Mouse (Mus musculus): ENCODE results near the gene Sgca.
"Not testable (repeated sequence)": the region's sequence is repeated elsewhere in the genome, so short reads cannot be mapped to it uniquely, and the experiment has no call there.

Sgca gene

DNA sequence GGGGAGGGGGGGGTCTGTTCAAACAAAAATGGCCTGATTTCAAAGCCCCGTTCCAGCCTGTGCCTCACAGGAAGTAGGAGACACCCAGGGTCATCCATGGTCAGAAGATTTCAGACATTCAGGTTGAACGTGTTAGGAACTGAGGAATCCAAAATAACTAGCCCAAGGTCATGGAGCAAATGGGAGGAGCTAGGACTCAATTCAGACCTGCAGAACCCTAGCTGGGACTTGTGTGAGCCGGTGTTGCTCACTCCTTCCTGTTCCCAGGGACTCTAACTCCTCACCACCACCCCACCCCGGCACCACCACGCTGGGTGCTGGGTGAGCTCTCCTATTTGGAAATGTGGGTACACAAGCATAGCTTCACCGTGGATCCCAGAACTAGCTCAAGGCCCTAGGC, 11.2 kb upstream of the Sgca start:
- DNase-seq (ENCODE audit: low spot score in 2 of 2): no peak

- no peak for DNase-seq (ENCODE audit: low spot score in 2 of 2)
Observed at GRCm38 (mm10) chr11:94986435-94986834, 10.3 kb upstream of the Sgca start.

DNA sequence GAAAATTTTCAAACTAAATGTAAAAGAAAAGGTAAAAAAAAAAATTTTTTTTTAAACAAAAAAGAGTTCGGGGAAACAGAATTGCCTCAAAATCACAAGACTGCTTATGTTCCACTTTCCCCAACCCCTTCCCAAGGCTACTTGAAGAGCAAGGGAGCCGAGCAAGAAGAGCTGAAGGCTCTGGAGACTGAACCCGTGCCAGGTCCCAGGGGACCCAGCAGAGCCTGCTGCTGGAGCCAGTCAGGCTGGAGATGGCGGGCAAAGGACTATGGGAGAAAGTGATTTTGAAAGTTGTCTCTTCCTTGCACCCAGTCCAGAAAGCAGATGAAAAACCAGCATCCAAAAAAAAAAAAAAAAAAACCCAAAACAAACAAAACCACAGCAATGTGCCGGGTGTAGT, 9.7 kb upstream of the Sgca start:
- no peak for DNase-seq (ENCODE audit: low spot score in 2 of 2)

DNA sequence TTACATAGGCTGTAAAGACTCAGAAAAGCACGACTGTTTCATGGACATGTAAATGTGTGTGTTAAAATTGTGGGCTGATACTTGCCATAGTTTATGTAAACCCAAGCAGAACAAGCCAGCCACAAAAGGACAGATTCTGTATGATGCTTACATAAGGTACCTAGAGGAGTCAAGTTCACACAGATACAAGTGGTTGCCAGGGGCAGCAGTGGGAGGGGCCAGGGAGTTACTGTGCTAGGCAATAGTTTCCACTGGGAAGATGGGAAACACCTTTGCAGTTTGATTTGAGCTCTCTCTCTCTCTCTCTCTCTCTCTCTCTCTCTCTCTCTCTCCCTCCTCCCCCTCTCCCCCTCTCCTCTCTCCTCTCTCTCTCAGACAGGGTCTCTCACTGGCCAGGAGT, 9.0 kb upstream of the Sgca start:
- no peak for DNase-seq (ENCODE audit: low spot score in 2 of 2)

- DNase-seq (ENCODE audit: low spot score in 2 of 2): no peak
Observed at GRCm38 (mm10) chr11:94979462-94980179, 3.5 kb upstream of the Sgca start.

- peak; percentile 94 to 97 for DNase-seq (ENCODE audit: low spot score in 2 of 2)
Observed at GRCm38 (mm10) chr11:94978947-94979346, 2.8 kb upstream of the Sgca start.

DNA sequence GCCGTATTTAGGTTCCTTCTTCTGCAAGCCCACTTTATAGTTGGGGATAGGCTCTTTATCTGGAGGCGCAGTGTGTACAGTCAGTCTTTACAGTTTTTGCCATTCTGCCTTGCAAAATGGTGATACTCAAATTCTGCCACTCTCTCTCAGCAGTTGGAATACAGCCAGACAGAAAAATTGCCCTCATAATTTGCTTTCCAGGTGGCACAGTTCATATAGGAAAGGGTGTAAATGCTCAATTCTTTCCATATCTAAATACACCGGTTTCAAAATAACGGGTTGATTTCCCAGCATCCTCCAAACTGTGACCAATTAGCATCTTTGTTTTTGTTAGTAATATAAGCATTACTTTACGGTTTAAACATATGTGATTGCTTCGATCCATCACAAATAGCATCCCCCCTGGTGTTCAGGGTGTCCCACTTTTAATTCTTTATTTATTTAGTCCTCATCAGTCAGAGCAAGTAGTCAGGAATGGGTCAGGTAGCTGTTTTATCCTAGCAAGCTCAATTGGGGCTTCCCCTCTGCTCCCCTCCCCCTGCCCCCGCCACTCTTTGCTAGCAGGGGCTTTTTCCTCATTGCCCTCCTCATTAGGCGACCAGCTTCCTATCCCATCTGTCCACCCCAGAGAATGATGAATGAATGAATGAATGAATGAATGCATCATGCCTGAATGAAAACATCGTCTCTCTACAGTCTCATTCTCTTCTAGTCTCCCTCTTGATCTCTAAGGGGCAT, 2.2 kb upstream of the Sgca start:
- DNase-seq (ENCODE audit: low spot score in 2 of 2): no peak

DNA sequence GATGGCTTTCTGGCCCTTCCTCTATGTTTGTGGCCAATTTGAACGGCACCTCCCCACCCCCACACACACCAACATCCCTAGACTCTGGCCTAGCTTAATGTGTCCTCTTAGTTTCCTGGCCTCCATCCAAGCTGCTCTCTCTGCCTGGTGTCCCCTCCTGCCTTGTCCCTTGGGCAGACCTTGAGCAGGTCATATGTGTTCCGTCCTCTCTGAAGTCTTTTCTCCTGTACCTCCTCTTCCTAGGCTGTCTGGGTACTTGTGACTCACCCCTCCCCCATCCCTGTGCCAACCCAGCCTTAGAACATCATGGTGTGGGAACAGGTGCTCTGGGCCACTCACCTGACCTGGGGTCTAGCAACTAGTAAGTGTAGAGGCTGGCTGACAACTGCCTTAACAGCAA, 1.2 kb downstream of the Sgca start:
- peak in 1 of 2 experiments; percentile 64 for DNase-seq (ENCODE audit: low spot score in 2 of 2)

DNA sequence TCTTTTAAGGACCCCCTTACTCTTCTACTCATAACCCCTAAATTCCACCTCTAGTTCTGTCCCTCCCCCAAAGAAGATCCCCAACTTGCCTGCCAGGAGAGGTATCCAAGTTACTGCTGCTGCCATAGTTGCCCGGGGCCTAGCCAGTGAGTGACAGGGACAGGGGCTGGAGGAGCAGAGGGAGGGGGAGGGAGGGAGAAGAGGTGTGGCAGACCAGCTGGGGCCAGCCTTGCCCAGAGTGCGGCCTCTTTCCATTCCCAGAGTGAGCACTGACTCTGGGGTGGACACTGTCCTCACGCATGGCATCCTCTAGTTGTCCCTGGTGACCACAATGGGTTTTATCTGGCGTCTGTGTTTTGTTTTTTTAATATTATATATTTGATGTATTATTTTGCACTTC, 2.8 kb downstream of the Sgca start:
- DNase-seq (ENCODE audit: low spot score in 2 of 2): no peak

GRCm38 (mm10) chr11:94972887-94973286, 3.2 kb downstream of the Sgca start:
- no peak for DNase-seq (ENCODE audit: low spot score in 2 of 2)

DNA sequence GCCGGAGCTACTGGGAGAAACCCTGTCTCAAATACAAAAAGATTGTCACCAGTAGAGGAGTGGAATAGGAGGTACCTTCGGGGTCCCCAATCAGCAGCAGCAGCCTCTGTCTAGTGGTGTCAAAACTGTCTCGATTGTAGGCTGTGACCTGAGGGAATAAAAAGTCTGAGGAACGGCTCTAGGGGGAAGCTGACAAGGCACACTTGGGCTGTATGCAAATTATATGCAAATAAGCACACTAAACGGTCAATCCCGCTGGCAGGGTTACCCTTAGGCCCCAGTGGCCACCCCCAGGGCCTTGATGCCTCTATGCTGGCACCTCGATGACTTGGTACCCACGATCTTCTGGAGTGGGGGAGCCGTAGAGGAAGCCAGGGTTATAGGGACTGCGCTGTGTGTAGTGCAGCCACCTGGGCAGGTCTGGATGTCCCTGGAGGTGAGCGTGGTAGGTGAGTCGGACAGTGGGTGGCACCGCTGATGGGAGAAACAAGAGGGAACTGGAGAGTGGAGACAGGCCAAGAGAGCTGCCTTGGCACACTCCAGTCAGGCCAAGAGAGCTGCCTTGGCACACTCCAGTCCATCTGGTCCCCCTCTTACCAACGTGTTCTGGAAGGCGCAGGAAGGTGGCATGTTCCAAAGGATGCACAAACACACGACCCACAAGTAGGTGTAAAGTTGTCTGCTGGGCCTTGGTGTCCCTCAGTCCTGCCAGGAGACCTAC, 4.1 kb downstream of the Sgca start:
- DNase-seq (ENCODE audit: low spot score in 2 of 2): no peak

DNA sequence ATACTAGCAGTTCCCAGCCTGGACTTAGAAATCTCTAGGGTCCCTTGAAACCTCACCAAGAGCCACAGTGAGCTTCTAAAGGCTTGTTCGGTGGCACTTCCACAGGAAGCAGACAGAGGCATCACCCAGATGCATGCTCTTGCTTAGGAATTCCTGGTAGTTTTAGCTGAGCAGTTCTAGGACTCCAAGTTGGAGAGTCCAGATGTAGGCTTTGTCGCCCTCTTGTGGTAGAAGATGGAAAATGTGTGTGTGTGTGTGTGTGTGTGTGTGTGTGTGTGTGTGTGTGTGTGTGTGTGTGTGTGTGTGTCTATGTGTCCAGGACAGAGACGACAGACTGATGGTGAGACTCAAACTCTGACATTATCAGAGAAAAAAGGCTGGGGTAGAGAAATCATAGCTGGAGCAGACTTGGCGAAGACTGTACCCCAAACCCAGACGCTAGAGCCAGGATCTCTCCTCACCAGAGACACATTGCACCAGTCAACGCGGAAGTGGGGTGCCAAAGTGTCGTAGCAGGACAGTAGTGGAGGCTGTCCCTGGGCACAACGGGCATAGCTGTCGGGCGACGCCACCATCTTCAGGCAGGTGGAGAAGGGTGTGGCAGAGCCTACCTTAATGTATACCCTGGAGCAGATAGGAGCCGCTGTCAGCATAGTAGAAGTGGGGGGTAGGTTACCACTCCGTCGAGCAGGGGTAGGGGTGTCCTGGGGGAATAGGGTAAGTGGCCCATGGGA, 5.8 kb downstream of the Sgca start:
- DNase-seq (ENCODE audit: low spot score in 2 of 2): peak in 1 of 2 experiments; percentile 66

DNA sequence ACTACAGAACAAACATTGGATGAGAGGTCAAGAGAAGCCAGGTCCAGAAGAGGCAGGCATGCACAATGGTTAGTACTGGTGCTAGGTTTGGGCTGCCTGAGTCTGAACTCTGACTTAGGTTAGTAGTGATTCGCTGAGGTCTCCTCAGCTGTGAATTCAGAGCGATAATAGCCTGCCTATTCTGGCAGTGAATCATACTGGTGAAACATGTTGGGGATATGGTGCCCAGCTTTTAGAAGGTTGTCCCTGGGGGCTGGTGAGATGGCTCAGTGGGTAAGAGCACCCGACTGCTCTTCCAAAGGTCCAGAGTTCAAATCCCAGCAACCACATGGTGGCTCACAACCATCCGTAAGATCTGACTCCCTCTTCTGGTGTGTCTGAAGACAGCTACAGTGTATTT, 6.4 kb downstream of the Sgca start:
- not testable (repeated sequence) for DNase-seq (ENCODE audit: low spot score in 2 of 2)

GRCm38 (mm10) chr11:94968187-94968586, 7.9 kb downstream of the Sgca start:
- DNase-seq (ENCODE audit: low spot score in 2 of 2): no peak

DNA sequence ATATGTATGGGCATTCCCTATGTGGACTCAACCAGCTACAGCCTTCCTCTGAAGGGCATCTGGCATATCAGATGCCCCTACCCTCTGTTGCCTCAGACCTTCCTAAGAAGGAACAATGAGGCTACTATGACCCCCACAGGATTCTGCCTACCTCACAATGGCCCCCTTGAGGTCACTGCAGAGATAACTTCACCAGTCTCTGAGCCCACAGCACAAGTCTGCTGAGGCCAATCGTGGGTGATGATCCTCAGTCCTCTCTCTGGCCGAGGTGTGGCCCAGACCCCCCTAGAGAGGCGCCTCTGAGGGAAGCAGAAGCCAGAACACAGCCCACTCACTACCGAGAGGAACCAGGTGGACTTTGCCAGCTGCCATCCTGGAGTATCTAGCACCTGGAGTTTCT, 8.7 kb downstream of the Sgca start, which contains the start of gene Hils1:
TSS of gene Hils1 (plus strand) at position 175 of the 400 bp plus-strand sequence.
- no peak for DNase-seq (ENCODE audit: low spot score in 2 of 2)

DNA sequence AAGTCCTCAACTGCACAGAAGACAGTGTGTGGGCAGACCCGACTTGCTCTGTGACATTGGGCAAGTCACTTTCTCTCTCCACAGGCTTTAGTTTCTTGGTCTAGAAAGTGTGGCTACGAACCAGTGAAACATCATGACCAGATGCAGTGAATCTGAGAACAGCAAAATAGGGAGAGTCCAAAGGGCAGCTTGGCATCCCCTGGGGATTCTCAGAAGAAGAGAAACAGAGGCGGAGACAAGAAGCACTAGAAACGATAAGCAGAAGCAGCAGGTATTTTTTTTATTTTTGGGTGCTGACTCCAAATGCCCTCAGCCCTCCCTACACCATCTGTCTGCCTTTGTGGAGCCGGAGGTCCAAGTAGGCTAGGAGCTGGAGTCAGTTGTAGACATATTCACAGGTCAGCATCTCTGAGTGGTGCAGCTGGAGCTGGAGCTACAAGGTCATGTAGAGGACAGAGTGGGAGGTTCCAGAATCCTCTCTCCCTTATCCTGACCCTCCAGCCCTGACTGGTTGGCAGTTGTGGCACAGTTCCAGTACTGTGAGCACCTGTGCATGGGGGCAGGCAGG, 13.5 kb downstream of the Sgca start:
- DNase-seq (ENCODE audit: low spot score in 2 of 2): no peak

DNA sequence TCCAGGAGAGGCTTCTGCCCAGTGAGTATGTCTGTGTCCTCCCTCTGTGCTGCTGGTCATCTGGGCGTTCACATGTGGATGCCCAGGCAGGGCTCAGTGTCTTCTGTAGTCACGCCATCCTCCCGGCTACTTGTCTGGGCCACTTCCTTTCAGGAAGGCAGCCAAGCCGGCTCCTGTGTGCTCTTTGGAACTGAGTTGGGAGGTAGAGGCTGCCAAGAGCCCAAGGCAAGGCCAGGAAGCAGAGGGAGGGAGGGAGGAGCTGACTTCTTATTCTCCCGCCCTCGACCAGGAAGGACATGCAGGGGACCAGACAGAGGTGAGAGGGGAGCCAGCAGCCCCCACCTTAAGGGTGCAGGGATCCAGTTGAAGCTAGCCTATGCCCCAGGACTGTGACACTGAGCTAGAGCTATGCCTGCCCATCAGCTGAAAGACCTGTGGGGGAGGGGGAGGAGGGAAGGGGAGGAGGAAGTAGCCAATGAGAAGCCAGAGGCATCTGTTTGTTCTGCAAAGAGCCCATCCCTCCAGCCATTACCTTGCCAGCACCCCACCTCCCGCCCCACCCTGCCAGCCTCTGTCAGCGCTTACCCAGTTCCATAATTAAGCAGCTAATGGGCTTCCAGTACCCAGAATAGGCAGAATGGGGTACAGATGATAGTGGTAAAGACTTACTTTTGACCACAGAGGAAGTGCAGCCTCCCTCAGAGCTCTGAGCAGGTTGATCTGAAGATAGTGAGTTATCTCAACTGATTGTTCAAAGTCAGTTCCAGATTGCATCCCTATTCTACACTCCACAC, 17.9 kb downstream of the Sgca start:
- peak; percentile 92 to 94 for DNase-seq (ENCODE audit: low spot score in 2 of 2)

DNA sequence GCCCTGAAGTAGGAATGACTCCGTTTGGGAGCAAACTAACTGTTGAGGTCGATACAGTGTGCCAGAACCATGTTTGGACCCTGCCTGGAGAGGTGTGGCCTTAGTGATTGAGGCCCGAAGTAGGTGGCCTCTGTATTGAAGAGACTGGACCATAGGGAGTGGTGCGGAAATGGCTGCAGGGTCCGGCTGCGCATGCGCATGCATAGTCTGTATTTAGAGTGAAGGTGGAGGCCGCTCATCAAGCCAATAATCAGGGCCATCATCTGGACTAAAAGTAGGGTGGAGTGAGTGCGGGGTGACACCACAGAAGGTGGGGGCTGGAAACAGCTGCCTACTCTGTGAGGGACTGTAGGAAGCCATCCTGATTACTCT, 18.4 kb downstream of the Sgca start:
- peak in 1 of 2 experiments; percentile 74 for DNase-seq (ENCODE audit: low spot score in 2 of 2)

DNA sequence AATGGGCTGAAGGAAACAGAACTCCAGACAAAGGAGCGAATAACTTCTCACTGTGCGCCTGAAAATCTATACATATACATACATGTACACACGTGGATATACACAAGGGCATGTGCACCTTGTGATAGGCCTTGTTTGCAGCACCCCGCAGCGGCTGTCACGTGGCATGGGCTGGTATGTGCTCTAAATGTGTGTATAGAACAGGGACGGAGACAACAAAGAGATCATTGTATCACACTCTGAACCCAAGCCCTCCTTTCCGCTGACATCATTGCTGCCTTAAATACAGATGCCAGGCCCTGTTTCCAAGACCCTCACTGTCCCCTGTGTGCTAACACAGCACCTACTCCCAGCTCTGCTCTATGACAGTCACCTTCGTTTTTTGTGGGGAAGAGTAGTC, 21.0 kb downstream of the Sgca start:
- no peak for DNase-seq (ENCODE audit: low spot score in 2 of 2)

DNA sequence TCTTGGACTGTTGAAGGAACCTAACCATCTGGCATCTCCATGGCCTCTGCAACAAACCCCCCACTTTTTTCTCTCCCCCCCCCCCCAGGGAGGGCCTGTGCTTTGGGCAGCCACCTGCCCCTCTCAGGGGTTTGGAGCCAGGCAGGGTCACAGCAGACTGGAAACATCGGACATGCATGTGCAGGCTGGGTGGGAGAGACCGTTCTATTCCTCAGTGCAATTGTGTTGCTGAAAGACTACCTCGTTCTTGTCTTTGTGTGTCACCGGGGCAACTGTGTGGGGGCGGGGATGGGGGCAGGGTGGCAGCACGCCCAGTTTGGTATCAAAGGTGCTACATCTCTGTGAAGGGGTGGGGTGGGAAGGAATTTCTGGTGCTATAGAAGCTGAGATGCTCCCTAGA, 24.0 kb downstream of the Sgca start:
- no peak for DNase-seq (ENCODE audit: low spot score in 2 of 2)

- DNase-seq (ENCODE audit: low spot score in 2 of 2): no peak
Observed at GRCm38 (mm10) chr11:94945236-94945635, 30.9 kb downstream of the Sgca start.

All from heart, adult 9 months (tissue).